Mouse (Mus musculus) common myeloid progenitor, adult 5-6 weeks (primary cell): ENCODE results near the gene Cox14. TPM values are rescaled to one million over a fixed set of nuclear protein-coding genes. Genes with fewer than 3 reads are reported as not detected.

Experiments
- ATAC-seq: replicated peaks from 2 replicates; pipeline ENCODE4 v1.8.0; 2016; ENCODE audit warnings: low read depth, mild to moderate bottlenecking, moderate TSS enrichment, inconsistent platforms; ENCODE audit not compliant: poor library complexity, severe bottlenecking
- total RNA-seq: library from RNA; stranded (forward); fragments of 200-1000, 187-1606 nt; gene quantifications from 2 replicates; pipeline ENCODE4 v1.2.3, GENCODE M21; 2017

Gene Cox14
- total RNA-seq, 1 experiment from 2014 or later = 49.0 TPM

DNA sequence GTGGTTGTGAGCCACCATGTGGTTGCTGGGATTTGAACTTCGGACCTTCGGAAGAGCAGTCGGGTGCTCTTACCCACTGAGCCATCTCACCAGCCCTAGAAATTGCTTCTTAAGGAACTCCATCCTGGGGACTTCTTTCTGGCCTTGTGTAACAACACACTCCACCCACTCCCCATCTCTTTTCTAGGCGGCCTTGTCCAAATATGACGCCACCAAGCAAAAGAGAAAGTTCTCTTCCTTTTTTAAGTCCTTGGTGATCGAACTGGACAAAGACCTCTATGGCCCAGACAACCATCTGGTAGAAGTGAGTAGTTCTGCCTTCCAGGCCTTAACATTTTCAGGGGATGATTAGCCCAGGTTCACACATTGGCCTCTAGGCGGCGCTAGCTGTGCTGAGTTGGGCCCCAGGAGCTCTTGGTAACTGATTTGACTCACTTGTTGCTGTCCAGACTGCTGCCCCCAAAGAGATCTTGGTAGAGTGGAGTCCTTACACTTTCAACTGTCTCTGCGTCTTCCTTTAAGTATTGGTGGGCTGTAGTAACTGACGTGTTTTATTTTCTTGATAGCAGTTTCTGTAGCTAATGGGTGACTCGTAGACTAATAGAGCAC is 19.9 kb upstream of the Cox14 start, which contains the start of gene Gm17349:
Gm17349 (minus strand) TSS at position 51 of the 609 bp plus-strand sequence.
- ATAC-seq = peak; percentile 50

- no peak for ATAC-seq
Observed at GRCm38 (mm10) chr15:99708176-99708575, 17.2 kb upstream of the Cox14 start.

DNA sequence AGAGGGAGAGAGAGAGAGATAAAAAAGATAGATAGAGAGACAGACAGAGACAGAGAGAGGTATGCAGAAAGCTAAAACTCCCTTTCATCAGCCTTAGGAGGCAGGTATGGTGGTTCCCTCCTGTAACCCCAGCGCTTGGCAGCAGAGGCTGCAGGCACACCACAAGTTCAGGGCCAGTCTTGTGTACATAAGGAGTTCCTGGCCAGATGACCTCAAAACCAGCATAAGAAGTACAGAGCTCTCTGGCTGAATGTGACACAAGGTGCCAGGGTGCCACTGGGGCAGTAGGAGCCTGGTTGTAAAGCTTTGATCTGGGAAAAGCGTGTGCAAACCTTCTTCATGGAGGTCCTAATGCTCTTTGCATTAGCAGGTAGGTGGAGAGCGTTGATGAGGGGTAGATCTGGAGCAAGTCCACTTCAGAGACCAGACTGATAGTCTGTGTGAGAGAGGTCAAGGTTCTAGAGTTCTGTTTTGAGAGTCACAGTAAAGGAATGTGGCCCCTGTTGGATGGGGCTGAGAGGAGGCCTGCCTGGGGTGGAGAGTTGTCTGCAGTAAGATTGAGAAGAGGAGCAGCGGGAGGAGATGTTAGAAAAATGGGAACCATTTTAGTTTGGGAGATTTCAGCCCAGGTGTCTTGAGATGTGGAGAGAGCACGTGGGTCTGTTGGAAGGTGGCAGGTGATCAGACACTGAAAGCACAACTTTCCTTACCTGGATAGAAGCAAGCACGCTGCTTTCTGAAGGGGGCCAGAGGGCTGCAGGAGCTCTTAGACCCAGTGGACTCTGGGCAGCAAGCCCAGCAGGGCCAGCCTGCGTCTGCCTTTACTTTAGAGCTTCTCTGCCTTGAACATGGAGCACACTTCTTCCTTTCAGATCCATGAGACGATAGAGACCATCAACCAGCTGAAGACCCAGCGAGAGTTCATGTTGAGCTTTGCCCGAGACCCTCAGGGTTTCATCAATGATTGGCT is 14.9 kb upstream of the Cox14 start:
- no peak for ATAC-seq

DNA sequence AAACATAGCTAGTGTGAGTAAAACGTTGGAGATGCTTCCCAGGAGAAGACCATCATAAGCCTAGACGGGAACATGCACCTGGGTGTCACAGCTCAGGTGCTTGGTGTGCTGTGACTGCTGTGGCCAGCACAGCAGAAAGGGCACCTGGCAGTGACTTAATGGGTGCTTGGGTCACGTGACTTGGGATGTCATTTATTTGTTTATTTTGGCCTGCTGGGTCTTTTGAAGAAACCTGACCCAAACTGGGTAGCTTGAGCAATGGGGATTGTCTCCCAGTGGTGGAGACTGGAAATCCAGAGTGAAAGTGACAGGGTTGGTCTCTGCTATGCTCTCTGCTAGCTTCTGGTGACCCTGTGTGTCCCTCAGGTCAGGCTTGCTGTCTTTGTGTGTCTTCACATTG is 13.9 kb upstream of the Cox14 start:
- no peak for ATAC-seq

GRCm38 (mm10) chr15:99712666-99713559 is 12.5 kb upstream of the Cox14 start:
- no peak for ATAC-seq

- ATAC-seq = no peak
Observed at GRCm38 (mm10) chr15:99713569-99713968, 11.8 kb upstream of the Cox14 start.

- ATAC-seq = no peak
Observed at GRCm38 (mm10) chr15:99714206-99714605, 11.2 kb upstream of the Cox14 start.

GRCm38 (mm10) chr15:99714858-99715257 is 10.6 kb upstream of the Cox14 start:
- peak; percentile 73 for ATAC-seq

- peak; percentile 45; the same call in 1 of the 2 replicates for ATAC-seq
Observed at GRCm38 (mm10) chr15:99715361-99715865, 10.0 kb upstream of the Cox14 start.

DNA sequence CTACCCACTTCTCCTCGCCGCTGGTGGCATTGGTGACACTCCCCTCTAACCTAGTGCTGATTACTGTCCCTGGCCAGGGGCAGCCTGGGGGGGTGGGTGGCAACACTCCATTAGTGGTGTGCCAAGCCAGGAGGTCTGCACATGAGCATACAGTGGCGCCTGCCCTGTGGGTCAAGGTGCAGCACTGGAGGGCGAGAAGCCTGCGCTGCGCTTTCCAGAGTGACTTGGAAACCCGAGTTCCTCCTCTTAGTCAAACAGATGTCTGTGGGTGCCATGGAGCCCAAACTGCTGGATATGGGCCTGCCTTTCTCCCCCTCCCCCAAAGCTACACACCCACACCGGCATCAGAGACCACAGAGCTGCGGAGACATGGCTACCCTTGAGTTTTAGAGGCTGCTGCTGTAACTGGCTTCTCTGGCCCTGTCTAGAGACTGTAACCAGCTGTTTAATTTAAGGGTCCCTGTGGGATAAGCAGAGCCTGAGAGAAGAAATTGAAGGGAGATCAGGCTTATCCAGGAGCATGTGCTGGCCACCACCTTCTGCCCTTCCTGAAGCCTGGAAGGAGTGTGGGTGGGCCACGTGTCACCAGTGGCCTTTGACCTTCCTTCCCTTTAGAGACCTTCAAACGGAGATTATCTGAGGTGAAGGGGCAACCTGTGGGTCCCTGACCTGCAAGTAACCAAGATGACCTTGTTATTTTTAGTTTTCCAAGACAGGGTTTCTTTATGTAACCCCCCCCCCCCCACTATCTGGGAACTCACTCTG is 9.3 kb upstream of the Cox14 start:
- ATAC-seq = no peak

GRCm38 (mm10) chr15:99716814-99717213 is 8.6 kb upstream of the Cox14 start:
- no peak for ATAC-seq

DNA sequence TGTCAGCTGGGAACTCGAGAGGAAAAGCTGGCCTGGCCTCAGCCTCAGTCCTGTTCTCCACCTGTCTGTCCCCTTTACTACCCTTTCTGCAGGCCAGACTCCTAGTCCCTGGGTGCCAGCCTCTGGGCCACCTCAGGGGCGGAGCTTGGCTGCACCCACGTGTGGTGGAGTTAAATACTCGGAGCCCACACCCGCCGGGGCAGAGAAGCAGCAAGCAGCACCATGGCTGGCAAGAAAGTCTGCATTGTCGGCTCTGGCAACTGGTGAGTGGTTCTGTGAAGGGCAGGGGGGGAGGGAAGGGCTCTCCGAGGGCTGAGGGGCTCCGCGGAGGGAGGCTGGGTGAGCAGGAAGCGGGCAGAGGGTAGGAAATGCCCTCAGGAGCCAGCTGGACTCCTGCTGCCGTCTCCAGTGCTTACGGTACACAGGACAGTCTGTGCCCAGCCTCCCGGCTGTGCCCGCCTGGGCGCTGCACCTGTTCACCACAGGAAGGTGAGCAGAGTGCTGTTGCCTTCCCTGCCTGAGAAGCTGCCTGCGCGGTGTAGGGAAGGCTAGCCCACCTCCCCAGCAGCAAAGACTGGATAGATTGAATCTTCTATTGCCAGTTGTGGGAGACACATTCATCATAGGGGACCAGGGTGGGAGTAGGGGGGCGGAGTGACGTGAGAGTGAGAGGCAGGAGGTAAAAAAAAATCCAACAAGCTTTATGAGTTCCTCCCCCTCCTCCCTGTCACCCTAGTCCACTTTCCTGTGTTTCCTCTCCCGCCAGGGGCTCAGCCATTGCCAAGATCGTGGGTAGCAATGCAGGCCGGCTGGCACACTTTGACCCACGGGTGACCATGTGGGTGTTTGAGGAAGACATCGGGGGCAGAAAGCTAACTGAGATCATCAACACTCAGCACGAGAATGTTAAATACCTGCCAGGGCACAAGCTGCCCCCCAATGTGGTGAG is 7.8 kb upstream of the Cox14 start, which contains the start of gene Gpd1:
Gpd1 (plus strand) TSS at position 130 of the 949 bp plus-strand sequence.
- peak; percentile 27 for ATAC-seq

GRCm38 (mm10) chr15:99718461-99719021 is 6.9 kb upstream of the Cox14 start:
- no peak for ATAC-seq

DNA sequence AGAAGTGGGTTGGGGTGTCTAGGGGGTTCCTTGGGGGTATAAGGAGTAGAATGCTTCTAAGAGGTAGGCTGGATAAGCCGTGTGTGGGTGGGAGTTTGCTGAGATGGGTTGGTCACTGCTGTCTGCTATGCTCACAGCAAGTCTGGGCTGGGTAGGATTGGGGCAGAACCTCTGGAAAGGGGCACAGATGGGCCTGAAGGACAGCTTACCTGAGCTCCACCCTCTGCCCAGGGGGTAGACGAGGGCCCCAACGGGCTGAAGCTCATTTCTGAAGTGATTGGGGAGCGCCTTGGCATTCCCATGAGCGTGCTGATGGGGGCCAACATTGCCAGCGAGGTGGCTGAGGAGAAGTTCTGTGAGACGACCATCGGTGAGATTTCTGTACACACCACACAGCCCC is 5.6 kb upstream of the Cox14 start:
- ATAC-seq = no peak

DNA sequence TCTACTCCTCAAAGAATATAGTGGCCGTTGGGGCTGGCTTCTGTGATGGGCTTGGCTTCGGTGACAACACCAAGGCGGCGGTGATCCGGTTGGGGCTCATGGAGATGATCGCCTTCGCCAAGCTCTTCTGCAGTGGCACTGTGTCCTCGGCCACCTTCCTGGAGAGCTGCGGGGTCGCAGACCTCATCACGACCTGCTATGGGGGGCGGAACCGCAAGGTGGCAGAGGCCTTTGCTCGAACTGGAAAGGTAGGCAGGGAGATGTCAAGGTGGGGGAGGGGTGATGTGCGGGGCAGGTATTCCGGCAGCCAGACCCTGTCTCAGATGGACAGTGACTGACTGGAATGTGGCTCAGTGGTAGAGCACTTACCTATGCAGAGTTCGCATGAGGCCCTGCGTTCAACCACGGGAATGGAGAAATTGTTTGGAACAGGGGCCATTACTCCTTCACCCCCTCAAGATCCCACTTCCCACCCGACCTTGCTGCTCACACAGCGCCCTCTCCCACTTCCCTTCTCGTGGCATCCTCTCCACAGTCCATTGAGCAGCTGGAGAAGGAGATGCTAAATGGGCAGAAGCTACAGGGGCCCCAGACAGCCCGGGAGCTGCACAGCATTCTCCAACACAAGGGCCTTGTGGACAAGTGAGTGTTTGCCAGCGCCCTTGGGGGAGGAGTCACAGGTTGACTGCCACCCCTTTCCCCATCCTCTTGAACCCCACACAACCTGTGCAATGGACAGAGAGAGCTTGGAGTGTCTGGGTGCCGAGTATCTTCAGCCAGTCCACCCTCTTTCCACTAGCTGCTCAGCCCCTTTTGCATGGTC is 3.3 kb upstream of the Cox14 start:
- no peak for ATAC-seq

DNA sequence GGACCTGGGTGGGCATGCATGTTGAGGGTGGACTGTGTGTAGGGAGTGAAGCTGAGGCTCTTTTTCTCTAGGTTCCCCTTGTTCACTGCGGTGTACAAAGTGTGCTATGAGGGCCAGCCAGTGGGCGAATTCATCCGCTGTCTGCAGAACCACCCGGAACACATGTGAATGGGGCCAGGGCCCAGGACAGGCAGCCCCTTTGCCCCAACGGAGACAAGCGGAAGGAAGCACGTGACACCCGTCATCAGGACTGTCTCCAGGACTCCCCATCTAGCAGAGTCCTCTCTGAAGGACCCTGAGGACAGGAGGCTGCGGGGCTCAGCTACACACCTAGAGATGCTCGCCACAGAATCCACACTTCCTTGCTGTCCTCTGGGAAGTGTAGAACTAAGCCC is 2.3 kb upstream of the Cox14 start:
- ATAC-seq = no peak
